Mouse (Mus musculus): Measurements from ENCODE around the gene Samd8.
A peak's percentile ranks its signal among the peaks of the same experiment; 100 is the strongest.

The Samd8 gene

DNA sequence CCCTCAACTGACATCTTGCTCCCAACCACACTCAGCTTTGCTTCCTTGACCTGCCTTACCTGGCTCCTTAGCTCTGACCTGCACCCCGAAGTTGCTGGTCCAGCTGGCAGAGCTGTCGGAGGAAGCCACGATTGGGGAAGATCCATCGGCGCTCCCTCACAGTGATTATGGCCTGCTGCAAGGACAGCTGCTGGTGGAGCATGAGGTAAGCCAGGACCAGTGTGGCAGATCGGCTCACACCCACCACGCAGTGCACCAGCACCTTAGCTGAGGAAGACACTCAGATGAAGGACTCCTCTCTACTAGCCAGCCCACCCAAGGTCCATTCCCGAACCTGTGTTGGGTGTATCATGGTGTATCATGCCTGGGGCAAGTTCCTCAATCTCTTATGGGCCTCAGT lies 4.1 kb upstream of the Samd8 start:
- DNase-seq (ENCODE audit: low spot score) = no peak

DNA sequence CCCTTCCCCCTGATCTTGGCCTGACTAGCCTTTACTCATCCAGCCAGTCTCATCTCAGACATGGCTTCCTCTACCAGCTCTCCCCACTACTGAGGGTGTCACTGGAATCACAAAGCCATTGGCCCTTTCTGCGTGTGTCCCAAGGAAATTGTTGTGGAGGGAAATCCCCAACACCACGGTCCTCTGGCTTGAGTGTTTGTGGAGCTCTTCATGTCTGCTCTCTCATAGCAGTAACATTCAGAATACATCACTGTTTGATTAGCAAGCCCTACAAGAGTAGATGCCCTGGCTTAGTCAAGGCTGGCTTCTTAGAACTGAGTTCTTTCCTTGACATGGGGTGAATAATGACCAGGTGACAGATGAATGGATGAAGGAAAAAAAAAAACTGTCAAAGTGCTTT lies 3.5 kb upstream of the Samd8 start:
- no peak for DNase-seq (ENCODE audit: low spot score)

DNA sequence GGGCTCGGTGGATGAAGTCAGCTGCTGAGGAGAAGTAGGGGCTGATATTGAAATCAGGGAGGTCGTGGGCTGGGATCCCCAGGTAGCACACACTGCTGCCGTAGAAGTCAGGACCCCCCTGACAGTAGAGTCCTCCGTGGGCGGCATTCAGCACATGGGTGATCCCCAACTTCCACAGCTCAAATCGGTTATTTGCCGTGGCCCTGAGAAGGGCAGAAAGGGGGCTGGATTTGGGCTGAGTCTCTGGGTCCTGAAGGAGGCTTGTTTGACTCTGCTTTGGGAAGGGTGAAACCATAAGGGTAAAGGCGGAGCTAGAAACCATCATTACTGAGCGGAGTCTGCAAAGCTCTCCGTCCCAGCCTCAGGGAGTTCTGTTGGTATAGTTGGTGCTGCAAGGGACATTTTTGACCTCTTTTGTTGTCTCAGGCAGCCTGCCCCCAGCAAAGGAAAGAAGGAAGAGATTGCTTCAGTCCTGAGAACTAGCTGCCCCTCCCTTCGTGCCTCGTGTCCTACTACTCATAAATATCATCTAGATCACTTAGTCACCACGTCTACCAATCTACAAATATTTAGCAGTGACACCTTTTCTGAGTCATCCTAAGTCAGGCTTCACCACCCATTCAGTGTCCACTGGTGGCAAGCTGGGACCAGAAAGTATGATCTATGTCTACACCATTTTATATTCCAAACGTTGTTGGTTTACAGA lies 2.7 kb upstream of the Samd8 start:
- DNase-seq (ENCODE audit: low spot score) = no peak

DNA sequence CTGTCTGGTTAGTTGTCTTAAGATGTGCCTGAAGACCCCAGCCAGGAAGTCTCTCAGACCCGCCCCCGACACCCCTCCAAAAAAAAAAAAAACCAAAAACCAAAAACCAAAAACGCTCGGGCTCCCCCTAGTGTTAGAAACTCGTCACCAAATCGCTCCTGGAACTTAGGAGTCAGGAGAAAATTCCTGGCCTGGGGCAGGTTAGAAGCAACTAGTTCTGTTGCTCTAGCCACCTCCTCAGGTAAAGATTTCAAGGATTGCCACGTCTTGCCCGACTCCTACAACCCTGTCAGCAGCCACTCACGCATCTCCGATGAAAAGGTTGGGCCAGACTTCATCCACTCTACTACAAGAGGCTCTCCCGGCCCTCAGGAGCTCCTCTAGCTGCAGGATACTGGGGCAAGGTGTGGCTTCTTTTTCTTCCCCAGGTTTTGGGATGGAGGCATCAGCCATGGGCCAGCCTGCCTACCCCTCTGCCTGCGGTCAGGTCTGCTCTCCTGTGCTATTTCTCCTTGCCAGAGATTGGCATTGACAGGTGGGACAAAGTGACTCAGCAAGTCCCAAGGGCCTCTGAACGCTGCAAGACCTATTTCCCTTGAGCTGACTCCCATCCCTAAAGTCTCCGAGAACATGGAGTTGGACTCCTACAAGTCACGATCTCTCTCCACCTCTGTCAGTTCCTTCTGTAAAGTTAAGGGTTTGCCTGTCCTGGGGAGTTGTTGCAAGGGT lies 2.0 kb upstream of the Samd8 start:
- peak; percentile 79 for DNase-seq (ENCODE audit: low spot score)

DNA sequence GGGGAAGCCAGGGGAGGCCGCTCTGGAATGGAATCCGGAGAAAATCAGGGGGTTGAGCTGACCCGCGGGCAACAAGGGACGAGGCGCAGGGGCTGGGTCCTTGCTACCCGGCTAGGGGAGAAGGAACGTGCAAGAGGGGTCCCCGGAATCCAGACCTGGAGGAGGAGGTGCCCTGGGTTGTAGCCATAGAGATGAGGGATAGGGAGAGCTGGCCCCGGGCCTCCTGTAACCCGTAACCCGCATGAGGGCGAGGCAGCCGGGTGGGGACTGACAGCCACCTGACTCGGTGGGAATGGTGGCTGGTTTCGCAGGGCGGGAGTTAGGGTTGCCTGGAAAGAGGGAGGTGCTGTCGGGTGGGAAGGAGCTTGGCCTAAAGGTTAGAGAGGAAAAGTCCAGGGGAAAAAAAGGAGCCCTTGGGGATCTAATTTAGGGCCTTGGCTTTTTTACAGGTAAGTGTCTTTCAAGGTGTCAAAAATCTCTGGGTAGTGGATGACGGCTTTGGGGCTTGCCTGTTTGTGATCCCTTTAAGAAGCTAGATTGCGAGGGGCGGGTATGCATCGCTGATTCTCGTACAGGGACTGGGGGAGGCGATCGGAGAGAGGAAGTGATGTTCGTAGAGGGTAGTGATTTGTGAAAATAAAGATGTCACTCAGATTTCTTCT lies 681 bp downstream of the Samd8 start, which contains the start of gene Dusp13:
TSS of gene Dusp13 (minus strand) at position 301 of the 662 bp plus-strand sequence.
- DNase-seq (ENCODE audit: low spot score) = peak; percentile 75

DNA sequence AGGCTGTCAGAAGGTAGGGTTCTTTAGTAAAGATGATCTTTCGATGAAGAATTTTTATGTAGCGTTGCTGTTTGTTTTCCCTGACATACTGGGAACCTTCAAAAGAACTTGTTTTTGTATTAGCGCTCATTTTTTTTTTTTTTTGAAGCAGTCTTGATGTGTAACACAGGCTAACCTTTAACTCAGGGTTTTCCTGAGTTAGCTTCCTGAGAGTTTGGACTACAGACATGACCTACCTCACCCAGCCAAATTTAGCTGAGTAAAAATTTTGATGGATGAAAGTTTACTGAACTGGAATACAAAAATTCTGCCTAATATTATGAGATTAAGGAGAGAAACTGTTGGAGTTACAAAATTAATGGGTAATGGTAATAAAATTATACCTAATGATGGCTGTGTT lies 2.1 kb downstream of the Samd8 start:
- no peak for DNase-seq (ENCODE audit: low spot score)

DNA sequence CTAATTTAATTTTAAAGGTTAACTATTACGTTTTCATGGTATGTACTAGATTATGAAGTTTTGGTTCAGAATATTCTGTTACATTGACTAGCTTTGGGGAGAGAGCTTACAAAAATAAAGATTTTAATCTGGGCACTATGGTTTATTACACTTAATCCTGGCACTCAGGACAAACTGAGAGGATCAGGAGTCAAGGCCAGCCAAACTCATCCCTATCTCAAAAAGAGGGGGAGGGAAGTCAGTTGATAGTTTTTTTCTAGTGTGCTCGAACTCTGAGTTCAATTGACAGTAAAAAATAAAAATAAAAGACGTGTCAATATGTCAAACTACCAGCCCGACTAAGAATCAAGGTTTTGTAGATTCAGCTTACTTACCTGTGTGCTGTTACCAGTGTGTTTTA lies 3.0 kb downstream of the Samd8 start:
- no peak for DNase-seq (ENCODE audit: low spot score)

DNA sequence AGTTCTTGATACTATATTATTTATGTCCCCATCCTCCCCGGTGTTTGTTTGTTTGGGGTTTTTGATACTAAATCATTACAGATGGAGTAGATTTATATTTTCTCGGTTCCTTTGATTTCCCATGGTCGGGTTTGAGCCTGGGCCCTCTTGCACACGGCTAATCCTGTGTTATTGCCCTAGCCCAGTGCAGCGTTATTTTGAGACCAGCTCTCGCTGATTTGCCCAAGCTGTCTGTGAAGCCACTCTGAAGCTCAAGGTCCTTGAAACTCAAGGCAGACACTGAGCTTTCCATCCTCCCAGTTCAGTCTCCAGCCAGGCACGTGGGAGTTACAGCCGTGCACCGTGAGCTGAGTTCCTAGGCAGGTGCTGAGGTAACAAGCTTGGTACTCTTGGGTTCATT lies 11.2 kb downstream of the Samd8 start:
- DNase-seq (ENCODE audit: low spot score) = no peak

DNA sequence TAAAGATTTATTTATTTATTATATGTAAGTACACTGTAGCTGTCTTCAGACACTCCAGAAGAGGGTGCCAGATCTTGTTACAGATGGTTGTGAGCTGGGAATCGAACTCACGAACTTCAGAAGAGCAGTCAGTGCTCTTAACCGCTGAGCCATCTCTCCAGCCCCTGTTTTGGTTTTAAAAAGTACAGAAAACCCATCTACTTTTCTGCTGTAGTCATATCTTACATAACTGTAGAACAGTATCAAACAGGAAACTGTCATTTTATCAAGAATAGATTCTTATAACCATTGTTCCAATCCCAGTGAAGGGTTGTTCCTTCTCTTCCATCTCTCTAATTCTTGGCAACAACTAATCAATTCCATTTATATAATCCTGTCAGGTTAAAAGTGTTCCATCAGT lies 13.4 kb downstream of the Samd8 start:
- no peak for DNase-seq (ENCODE audit: low spot score)

DNA sequence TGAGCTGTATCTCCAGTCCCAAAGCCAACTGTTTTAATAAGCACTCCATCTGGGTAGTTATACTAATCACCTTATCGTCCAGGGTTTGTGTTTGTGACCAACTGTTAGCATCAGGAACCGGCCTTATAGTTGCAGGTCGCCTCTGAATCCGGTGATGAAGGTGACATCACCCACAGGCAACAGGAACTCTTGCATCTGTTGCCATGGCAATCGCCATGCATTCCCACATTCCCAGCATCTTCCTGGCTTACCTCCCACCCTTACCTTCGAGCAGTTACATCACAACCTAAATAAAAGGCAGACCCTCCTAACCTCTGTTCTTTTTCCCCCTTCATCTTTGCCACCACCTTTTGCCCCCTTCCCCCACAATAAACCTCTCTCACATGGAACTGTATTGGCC lies 14.3 kb downstream of the Samd8 start:
- DNase-seq (ENCODE audit: low spot score) = no peak

DNA sequence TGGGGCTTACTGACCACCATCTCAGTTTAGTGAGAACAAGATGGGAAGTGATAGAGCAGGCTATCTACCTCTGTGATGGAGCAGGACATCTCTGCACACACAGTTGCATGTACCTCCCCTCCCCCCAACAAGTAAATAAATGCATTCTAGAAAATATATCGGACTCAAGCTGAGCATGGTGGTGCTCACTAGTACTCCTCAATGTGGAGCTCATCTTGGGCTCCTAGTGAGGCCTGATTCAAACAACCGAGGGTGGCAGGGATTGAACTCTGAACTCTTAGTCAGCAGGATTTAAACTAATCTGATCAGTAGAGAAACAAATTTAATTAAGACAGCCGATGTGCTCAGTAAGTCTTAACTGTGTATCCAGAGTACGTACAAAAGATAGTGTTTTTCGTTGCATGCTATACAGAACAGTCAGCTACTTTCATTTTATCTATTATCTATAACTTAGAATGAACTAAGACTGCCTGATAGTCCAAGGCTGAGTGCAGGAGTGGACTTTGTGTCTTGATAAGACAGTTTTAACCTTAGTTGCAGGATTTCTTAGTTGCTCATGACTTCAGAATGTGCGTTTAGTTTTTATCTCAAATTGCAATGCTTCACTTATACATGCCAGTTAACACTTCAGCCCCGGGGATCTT lies 15.5 kb downstream of the Samd8 start:
- no peak for DNase-seq (ENCODE audit: low spot score)

DNA sequence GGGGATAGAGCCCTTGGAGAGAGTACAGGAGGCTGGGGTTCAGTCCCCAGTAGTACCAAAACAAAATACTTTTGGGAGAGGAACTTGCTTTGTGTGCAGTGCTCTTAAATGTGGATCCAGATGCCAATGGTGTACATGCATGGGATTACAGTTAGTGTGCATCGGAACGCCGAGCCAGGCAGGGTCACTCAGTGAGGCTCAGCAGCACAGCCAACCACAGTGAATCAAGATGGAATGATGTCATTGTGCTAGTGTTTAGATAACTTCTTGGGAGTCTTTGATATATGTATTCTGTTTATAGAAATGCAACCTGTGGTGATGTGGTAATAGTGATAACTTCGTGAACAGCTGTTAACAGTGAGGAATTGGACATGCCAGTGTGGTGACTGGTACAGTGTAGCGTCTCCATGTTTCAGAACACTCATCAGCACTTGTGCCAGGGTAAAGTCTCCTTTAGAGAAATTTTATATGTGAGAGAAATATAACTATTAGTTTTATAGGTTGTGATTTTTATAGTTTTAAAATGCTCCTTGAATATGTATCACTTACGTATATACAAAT lies 16.1 kb downstream of the Samd8 start:
- no peak for DNase-seq (ENCODE audit: low spot score)

DNA sequence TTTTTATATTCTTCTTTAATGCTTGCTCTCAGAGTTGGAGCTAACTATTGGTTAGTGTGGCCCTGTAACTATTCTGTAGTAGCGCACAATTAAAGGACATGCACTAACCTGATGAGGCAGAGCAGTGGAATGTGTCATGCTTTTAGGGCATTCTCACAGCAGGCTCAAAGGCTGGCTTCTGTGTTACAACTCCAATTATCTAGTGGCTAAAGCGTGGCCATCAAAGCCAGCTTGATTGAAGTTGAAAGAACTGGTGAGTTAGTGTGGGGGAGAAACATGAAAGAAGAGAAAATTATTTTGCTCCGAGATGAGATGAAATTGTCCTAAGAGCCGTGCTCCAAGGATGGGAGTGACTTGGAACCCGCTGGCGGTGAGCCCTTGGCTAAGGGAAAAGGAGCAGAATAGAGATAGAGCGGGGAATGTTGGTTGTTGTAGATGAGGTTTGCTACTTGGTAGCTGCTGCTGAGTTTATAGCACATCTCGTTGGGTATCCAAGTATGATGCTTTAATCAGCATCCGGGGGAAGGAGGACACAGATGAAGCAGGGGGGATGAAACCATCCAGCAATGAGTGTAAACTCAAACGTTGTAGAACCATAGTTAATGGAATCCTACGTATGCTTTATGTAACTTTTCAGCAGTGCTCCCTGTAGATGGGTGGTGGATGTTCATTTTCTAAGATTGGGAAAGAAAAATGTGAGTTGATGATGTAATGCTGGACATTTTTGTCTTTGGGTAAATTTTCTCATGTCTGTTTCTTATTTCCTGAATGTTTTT lies 22.4 kb downstream of the Samd8 start:
- DNase-seq (ENCODE audit: low spot score) = no peak

DNA sequence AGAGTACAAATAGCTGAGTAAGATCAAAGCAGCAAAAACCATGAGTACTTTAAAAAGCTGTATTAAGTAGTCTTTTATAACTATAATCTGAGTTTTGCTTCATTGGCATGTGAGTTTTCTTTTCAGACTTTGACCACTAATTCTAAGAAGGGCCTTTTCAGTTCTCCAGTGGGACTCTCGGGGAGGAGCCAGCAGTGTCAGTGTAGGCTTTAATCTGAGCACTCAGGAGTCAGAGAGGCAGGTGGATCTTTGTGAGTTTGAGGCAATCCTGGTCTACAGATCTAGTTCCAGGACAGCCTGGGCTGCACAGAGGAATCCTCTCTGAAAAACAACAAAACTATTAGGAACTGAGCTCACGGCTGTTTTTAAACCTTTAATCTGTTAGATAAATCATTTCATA lies 23.6 kb downstream of the Samd8 start:
- DNase-seq (ENCODE audit: low spot score) = no peak

DNA sequence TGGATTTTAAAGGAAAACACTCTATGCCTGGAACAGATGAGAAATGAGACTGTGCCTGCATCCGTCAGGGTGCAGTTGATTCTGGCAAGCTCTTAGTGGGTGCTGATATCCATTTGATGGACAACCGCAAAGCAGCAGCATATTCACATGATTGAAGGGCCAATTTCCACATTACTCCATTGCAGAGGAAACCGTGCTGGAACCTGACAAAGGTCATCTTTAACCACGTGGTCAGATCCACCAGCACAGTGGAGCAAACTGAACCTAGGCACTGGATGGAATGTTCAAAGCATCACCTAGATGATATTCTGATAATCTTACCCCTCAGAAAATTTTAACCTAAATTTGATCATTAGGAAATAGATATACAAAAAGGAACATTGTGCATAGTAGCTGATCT lies 25.9 kb downstream of the Samd8 start:
- DNase-seq (ENCODE audit: low spot score) = no peak

DNA sequence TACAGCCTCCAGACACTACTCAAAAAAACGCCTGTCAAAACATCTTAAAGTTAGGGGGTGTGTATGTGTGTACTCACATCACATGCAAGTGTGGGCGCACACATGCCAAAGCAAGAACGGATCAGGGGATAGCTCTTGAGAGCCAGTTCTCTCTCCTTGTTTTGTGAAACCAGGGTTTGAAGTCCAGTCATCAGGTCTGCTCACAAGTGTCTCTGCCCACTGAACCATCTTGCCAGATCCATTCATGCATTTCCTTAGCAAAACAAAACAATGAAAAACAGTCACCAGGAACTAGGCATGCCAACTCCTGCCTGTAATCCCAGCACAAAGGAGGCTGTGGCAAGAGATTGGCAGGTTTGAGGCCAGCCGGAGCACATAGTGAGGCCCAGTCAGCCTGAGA lies 36.2 kb downstream of the Samd8 start:
- DNase-seq (ENCODE audit: low spot score) = no peak

DNA sequence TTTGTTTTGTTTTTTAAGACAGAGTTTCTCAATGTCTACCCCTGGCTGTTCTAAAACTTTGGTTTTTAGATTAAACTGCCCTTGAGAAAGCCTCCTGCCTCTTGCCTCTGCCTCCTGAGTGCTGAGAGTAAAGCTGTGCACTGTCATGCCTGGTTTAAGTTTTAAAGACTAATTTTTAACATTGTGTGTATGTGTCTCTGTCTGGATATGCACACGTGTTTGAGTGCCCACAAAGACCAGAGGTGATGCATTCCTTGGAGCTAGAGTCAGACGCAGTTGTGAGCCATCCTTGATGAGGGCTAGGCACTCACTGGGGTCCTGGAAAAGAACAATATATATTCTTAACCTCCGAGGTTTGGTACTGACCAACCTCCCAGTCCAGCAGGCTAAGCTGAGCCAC lies 37.0 kb downstream of the Samd8 start:
- DNase-seq (ENCODE audit: low spot score) = no peak

DNA sequence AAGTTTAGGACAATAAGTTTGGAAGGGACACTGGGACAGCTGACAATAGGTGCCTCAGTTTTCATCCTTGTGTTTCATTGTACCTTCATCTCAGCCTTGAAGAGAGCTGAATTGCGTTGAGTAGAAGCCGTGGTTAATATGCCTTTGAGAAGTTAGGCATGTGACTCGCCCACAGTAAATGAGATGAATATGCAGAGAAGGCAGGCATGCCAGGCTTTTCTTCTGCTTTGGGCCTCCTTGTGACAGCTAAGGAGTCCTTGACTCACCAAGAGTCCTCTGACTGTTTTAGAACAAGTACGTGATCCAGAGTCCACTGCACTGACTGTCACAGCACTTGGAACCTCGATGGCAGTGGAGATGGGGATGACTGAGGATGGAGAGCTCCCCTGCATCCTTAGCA lies 37.8 kb downstream of the Samd8 start:
- no peak for DNase-seq (ENCODE audit: low spot score)

DNA sequence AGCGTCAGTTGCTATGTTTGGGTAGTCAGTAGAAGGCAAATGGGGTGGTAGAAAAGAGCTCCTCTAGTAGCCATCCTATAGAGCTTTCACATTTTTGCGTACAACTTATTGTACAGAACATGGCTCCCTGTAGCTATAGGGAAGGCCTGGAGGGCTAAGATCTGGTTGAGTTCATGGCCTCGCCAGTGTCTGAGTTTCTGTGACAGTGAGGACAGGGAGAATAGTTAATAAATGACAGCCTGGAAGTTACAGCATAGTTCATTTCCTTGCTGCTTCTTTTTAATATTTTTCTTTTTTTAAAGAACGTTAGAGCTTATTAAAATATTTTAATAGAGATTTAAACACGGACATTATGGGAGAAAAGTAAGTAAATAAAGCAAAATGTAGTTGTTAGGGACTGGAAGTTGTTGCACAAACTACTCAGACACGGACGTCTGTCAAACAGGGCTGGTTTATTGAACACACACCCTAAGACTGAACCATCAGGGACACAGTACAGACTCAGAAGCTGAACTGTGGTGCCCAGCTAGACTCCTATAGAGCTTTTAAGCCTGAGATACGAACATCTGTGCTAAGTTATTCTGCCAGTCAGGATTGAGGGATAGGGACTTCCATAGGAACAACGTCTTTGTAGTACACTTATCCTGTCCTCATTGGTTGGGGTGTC lies 40.4 kb downstream of the Samd8 start:
- DNase-seq (ENCODE audit: low spot score) = no peak

DNA sequence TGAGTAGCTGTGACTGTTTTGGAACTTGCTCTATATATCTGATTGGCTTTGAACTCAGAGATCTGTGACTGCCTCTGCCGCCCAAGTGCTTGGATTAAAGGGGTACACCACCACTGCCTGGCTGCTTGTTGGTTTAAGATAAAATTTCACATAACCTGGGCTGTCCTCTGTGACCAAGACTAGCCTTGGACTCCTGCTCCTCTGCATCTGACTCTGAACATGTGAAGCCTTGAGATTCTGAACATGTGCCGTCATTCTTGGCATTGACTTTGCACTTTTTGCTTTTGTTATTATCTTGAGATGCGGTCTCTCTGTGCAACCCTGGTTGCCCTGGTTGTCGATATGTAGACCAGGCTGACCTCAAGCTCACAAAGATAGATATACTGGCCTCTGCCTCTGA lies 41.4 kb downstream of the Samd8 start:
- DNase-seq (ENCODE audit: low spot score) = no peak

DNA sequence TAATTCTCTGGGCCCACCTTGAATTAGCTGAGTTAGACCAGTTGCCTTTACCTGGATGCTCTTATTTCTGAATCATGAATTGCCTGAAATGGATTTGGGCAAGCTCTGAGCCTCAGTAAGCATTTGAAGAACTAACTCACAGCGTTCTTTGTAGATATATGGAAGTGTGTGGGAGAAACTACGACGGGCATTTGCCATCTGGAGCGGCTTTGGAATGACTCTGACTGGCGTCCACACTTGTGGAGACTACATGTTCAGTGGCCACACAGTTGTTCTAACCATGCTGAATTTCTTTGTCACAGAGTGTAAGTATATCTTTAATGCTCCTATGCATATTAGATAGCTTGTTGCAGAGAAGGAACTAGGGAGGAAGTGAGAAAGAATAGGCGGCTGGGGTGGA lies 41.9 kb downstream of the Samd8 start:
- no peak for DNase-seq (ENCODE audit: low spot score)

Measured in embryo, embryonic 10.5 days (tissue).